Mouse (Mus musculus) embryonic facial prominence, embryonic 11.5 days (tissue): ENCODE measurements around the gene Strip1. TPM values are rescaled to one million over a fixed set of nuclear protein-coding genes. Genes with fewer than 3 reads are reported as not detected.

ENCODE experiments used
- ATAC-seq: fragments of 200-750 bp; cut with Nextera tagmentation; replicated peaks from 2 replicates; pipeline ENCODE4 v1.8.0; 2017; ENCODE audit warnings: low read depth; ENCODE audit not compliant: insufficient number of reproducible peaks, low FRiP score, low TSS enrichment
- DNase-seq: peaks from one replicate; pipeline ENCODE4 v3.0.0-alpha.2; 2015; ENCODE audit warnings: low spot score
- H3K27ac ChIP-seq: fragments of 300-500 bp; sonication (generic); replicated peaks from 2 replicates; pipeline ENCODE4 v1.5.1; 2014; ENCODE audit warnings: mild to moderate bottlenecking, low read depth, low read length, control low read depth
- H3K27me3 ChIP-seq: fragments of 300-500 bp; sonication (generic); 2 replicates; pipeline ENCODE4 v1.6.1; 2014; ENCODE audit warnings: mild to moderate bottlenecking, low read length, moderate library complexity, mixed read lengths; ENCODE audit not compliant: control insufficient read depth, insufficient read depth
- H3K36me3 ChIP-seq: fragments of 300-500 bp; sonication (generic); replicated peaks from 2 replicates; pipeline ENCODE4 v1.6.1; 2014; ENCODE audit warnings: low read depth, mild to moderate bottlenecking, low read length, moderate library complexity, mixed read lengths; ENCODE audit not compliant: control insufficient read depth, insufficient read depth
- H3K4me1 ChIP-seq: fragments of 300-500 bp; sonication (generic); 2 replicates; pipeline ENCODE4 v1.6.1; 2014; ENCODE audit warnings: low read length, mixed read lengths; ENCODE audit not compliant: control insufficient read depth, insufficient read depth
- H3K4me2 ChIP-seq: fragments of 300-500 bp; sonication (generic); 2 replicates; pipeline ENCODE4 v1.6.1; 2014; ENCODE audit warnings: low read depth, mild to moderate bottlenecking, control low read depth, low read length, moderate library complexity
- H3K4me3 ChIP-seq: fragments of 300-500 bp; sonication (generic); 2 replicates; pipeline ENCODE4 v1.5.1; 2014; ENCODE audit warnings: low read depth, low read length, control low read depth
- H3K9ac ChIP-seq: fragments of 300-500 bp; sonication (generic); replicated peaks from 2 replicates; pipeline ENCODE4 v1.6.1; 2014; ENCODE audit warnings: mild to moderate bottlenecking, control low read depth, low read length
- H3K9me3 ChIP-seq: fragments of 300-500 bp; sonication (generic); replicated peaks from 2 replicates; pipeline ENCODE4 v1.6.1; 2016; ENCODE audit warnings: mild to moderate bottlenecking, low read length, inconsistent platforms, mixed read lengths; ENCODE audit not compliant: control insufficient read depth
- WGBS: fragments of 180-500 bp; shearing (Covaris S2); extraction: QIAGEN DNeasy Blood & Tissue Kit; methylation state at CpG from one replicate; pipeline ENCODE4 v1.1.7; 2014; 5-methylcytosine and 5-hydroxymethylcytosine counted together
- polyA plus RNA-seq: library from polyadenylated mRNA; unstranded; fragments of >200 nt; fragmentation: Nextera tagmentation; extraction: Ambion mirVana; gene quantifications from 2 replicates; pipeline ENCODE4 v1.2.1, GENCODE M21; 2014

The Strip1 gene
- polyA plus RNA-seq, 1 experiment from 2014 or later, result 75.0 TPM

DNA sequence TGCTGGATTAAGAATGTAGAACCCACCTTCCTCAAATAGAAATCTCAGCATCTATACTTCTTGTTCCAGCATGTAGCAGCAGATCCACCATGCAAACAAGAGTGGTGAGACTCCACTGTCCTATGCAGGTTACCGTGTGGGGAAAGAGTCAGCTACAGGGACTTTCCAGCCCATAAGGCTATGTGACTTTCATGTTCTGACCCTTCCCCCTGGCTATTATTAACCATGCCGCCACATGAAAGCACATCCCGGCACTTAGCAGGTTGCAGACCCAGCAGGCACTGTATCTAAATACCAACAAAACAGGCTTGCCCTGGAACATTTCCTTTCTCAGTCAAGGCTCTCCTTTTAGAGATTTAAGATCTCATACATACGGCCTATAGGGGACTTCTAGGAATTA is 20.1 kb downstream of the Strip1 start:
- ATAC-seq (no peak), DNase-seq (no peak)
- H3K36me3 ChIP-seq, result peaks cover 20% of the 10 kb centered on the region
- H3K9ac ChIP-seq, result no peak overlapping the region
- WGBS, result 81% methylated on average over 4 of the region's 4 CpGs
- H3K4me2 ChIP-seq, result no peak overlapping the region
- H3K27me3 ChIP-seq, result no peaks in the 10 kb centered on the region
- no peak overlapping the region for H3K4me3 ChIP-seq
- H3K9me3 ChIP-seq, result no peaks in the 10 kb centered on the region
- no peaks in the 10 kb centered on the region; the same call in 1 of the 2 replicates for H3K4me1 ChIP-seq
- H3K27ac ChIP-seq, result no peak overlapping the region

DNA sequence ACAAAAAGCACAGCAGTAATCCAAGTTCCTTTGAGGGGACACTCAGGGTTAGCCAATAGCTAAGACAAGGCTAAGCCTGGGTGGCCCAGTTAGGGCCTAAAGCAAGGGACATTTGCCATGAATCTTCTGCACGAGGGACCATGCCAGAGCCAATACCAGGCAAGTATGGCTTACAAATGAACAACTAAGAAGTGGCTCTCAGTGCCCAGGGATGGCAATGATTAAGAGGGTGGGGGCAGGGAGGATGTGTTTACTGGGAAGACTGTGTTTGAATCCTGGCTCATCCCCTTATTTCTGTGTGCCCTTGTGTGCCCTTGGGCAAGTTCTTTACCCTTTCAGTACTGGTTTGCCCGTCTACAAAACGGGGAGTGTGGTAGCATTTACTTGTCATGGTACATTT is 22.1 kb downstream of the Strip1 start:
- no peak overlapping the region for H3K9ac ChIP-seq
- peaks cover 15% of the 10 kb centered on the region for H3K36me3 ChIP-seq
- H3K4me3 ChIP-seq, result no peak overlapping the region
- no peak overlapping the region for H3K4me2 ChIP-seq
- 29% methylated on average over 3 of the region's 3 CpGs for WGBS
- no peaks in the 10 kb centered on the region for H3K9me3 ChIP-seq
- no peaks in the 10 kb centered on the region; the same call in 1 of the 2 replicates for H3K4me1 ChIP-seq
- H3K27ac ChIP-seq, result no peak overlapping the region
- H3K27me3 ChIP-seq, result no peaks in the 10 kb centered on the region
- ATAC-seq, result no peak
- no peak for DNase-seq

DNA sequence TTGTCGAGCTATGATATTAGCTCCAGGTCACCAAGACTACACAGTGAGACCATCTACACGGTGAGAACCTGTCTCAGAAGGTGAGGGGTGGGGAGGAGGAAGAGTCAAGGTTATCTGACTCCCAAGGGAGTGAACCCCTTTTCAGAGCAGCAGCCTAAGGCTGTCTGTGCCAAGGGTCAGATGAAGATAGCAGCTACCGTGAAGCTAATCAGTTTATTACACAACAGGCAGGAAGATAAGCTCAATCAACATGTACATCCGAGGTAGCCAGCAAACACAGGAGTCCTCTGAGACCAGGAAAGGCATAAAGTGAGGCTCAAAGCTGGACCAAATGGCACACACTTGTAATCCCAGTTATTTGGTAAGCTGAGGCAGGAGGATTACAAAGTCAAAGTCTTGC is 22.7 kb downstream of the Strip1 start:
- Histone ChIP-seq H3K9me3 (no peaks in the 10 kb centered on the region), H3K4me3 (no peak overlapping the region), H3K36me3 (peaks cover 9% of the 10 kb centered on the region), H3K4me2 (no peak overlapping the region), H3K4me1 (no peaks in the 10 kb centered on the region; the same call in 1 of the 2 replicates), H3K9ac (no peak overlapping the region), H3K27ac (no peak overlapping the region), H3K27me3 (no peaks in the 10 kb centered on the region)
- 64% methylated on average over 4 of the region's 4 CpGs for WGBS
- DNase-seq (no peak), ATAC-seq (no peak)

DNA sequence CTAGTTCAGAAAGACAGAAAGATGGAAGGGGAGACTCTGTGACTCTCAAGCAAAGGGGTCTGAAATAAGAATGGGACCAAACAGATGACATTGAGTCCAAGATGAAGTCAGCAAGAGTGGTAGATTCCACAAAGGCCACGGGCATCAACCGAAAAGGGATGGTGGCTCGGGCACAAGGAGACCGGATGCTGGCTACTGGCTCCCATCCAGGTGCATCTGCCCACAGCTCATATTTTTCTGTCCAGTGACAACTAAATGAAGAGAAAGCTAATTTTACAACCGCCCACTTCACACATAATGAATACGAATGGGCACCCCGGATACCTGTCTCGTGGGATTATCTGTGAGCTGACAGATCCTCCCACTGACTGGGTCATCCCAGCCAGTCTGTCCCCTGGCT is 24.3 kb downstream of the Strip1 start:
- H3K27ac ChIP-seq, result no peak overlapping the region
- H3K27me3 ChIP-seq, result no peaks in the 10 kb centered on the region
- H3K36me3 ChIP-seq, result no peaks in the 10 kb centered on the region
- no peaks in the 10 kb centered on the region for H3K9me3 ChIP-seq
- WGBS, result 84% methylated on average over 8 of the region's 8 CpGs
- no peak overlapping the region for H3K4me3 ChIP-seq
- no peak for DNase-seq
- H3K4me1 ChIP-seq, result no peaks in the 10 kb centered on the region; the same call in 1 of the 2 replicates
- no peak overlapping the region for H3K4me2 ChIP-seq
- H3K9ac ChIP-seq, result no peak overlapping the region
- ATAC-seq, result no peak

DNA sequence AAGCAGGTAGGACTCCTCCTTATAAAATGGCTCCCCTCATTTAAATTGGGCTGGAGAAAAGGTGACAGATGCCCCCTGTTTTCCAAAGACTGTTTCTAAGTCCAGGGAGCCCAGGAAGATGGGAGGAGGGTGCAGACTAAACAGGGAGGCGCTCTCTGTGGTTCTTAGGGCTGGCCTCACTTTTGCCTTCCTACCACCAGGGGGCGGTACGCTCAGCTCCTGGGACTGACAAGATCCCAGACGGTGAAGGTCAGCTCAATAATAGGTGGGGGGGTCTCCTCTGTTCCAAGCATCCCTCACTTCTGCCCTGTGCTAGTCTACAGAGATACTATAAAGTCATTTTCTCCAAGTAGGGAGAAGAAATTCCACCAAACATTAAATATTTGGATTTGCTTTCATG is 26.2 kb downstream of the Strip1 start:
- DNase-seq, result peak; percentile 81
- Histone ChIP-seq H3K36me3 (no peaks in the 10 kb centered on the region), H3K9me3 (no peaks in the 10 kb centered on the region), H3K27ac (no peak overlapping the region), H3K4me1 (no peaks in the 10 kb centered on the region; the same call in 1 of the 2 replicates), H3K9ac (no peak overlapping the region), H3K4me3 (no peak overlapping the region), H3K4me2 (no peak overlapping the region), H3K27me3 (no peaks in the 10 kb centered on the region; the same call in 1 of the 2 replicates)
- no peak for ATAC-seq
- WGBS, result 5% methylated on average over 4 of the region's 4 CpGs

DNA sequence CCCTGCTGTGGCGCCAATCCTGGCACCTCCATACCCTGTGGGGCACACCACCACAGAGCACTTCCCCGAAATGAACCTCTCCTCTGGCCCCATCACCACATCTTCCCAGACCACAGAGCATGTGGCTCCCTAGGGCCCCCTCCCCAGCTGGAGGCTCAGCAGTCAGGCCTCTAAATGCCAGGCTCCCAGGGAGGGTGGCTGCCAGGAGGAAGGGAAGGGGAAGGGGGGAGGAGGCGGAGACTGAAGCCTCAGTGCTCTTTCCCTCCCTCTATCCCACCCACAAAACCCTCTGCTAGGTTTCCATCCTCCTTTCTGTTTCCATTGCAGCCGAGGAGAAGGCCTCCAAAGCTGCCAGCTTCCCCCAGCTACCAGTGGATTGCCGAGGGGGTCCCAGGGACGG is 31.4 kb downstream of the Strip1 start:
- ATAC-seq (peak; percentile 25; the same call in 1 of the 2 replicates), DNase-seq (no peak)
- 54% methylated on average over 6 of the region's 6 CpGs for WGBS
- Histone ChIP-seq H3K4me3 (no peak overlapping the region), H3K27me3 (peaks cover 22% of the 10 kb centered on the region), H3K4me1 (no peaks in the 10 kb centered on the region; the same call in 1 of the 2 replicates), H3K36me3 (no peaks in the 10 kb centered on the region), H3K27ac (no peak overlapping the region), H3K9ac (no peak overlapping the region), H3K9me3 (no peaks in the 10 kb centered on the region), H3K4me2 (no peak overlapping the region)

DNA sequence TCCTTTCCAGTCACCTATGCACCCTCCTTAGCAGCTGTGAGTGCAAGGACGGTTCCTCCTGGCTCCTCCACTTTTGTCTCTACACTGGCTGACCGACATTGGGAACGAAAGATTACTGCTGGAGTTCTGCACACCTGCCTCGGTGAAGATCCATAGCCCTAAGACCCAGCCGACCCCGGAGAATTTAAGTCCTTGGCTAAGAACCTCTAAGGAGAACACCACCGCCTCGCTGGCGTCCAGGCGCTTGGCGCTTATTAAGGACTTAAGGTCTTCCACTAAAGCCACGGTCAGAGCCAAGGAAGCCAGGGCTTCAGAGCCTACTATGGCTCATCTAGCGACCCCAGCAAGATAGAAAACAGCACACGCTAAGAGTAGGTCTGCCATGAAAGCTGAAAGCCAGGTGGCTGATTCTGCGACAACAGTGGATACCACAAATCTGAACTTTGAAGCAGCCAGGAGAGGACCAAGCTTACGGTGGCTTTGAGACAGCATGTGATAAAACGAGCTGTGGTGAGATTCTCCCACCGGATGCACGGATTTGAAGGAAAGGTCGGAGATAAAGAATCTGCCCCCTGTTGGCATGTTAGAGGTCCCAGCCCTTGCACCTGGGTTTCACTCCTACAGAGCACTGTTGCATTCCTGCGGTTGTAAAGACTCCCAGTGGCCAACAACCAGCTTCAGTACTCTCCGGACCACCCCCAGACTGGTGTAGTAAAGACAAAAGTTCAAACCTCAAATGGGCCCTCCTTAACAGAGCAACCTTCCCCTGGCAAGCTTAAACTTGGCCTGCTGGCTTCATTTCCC is 33.7 kb downstream of the Strip1 start:
- 2% methylated on average over 22 of the region's 22 CpGs for WGBS
- no peak for ATAC-seq
- H3K9me3 ChIP-seq, result no peaks in the 10 kb centered on the region

DNA sequence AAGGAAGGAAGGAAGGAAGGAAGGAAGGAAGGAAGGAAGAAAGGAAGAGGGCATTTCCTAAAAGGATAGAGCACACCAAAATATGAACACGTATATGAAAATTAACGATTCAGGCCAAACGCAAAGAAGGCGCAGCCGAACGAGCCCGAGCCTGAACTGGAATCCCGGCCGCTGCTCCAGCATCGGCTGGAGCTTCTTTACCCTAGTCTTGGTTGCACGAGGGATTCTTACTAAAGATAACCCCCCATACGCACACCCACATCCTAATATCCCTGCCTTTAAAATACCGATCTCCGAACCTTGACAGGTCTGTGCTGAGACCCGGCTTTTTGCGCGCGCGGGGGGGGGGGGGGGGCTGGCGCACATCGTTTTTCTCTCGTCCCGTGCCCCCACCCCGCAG is 34.4 kb downstream of the Strip1 start:
- Histone ChIP-seq H3K4me2 (peak overlapping the region; percentile 38), H3K9ac (peak overlapping the region; percentile 75), H3K4me1 (no peaks in the 10 kb centered on the region; the same call in 1 of the 2 replicates), H3K27me3 (peaks cover 41% of the 10 kb centered on the region), H3K36me3 (no peaks in the 10 kb centered on the region), H3K9me3 (no peaks in the 10 kb centered on the region), H3K4me3 (peak overlapping the region; percentile 56), H3K27ac (no peak overlapping the region)
- DNase-seq (no peak), ATAC-seq (no peak)
- under 1% methylated on average over 21 of the region's 24 CpGs for WGBS

More for the DNA sequence above, 33.7 kb downstream of the Strip1 start:
- DNase-seq, result peak; percentile 47
- Histone ChIP-seq H3K4me1 (no peaks in the 10 kb centered on the region; the same call in 1 of the 2 replicates), H3K4me2 (peak overlapping the region; percentile 38), H3K27me3 (peaks cover 41% of the 10 kb centered on the region), H3K9ac (peak overlapping the region; percentile 75), H3K4me3 (peak overlapping the region; percentile 56), H3K36me3 (no peaks in the 10 kb centered on the region), H3K27ac (no peak overlapping the region)
